Mouse (Mus musculus): ENCODE results near the gene Glrx5. TPM values are rescaled to one million over a fixed set of nuclear protein-coding genes. Genes with fewer than 3 reads are reported as not detected.

Glrx5 gene
- polyA plus RNA-seq, 1 experiment from 2014 or later: 154 TPM

DNA sequence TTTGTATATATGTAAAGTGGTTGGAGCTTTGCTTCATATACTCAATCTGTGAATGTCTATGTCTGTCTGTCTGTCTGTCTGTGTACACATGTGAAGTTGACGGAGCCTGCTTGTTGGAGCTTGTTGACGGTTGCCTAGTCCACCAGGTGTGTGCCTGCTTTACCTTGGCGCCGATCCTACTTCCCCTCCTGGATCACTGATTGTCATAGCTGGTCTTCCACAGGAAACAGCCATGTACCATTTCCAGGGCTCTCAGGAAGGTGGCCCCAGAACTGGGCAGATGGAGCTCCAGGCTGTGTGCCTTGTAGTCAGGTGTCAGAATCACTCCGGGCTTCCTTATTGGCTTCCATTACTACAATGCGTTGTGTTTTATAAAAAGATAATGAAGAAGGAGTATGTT, 54.3 kb downstream of the Glrx5 start:
- 91% methylated on average over 6 of the region's 6 CpGs for WGBS
- Histone ChIP-seq H3K27ac (ENCODE audit: low read length) (no peak overlapping the region), H3K4me3 (ENCODE audit: low read depth, low read length) (no peak overlapping the region), H3K9ac (ENCODE audit: low read depth, low read length) (no peak overlapping the region), H3K36me3 (ENCODE audit: control insufficient read depth, insufficient read depth, low read length) (no peaks in the 10 kb centered on the region), H3K9me3 (replicated peaks; ENCODE audit: control insufficient read depth, low read length, poor library complexity, severe bottlenecking) (no peaks in the 10 kb centered on the region), H3K27me3 (ENCODE audit: control insufficient read depth, insufficient read depth, low read depth, low read length) (no peaks in the 10 kb centered on the region), H3K4me1 (ENCODE audit: control insufficient read depth, insufficient read depth, low read length) (peaks cover 3% of the 10 kb centered on the region; the same call in 1 of the 2 replicates), H3K4me2 (ENCODE audit: low read length) (no peak overlapping the region)
- ATAC-seq: no peak

DNA sequence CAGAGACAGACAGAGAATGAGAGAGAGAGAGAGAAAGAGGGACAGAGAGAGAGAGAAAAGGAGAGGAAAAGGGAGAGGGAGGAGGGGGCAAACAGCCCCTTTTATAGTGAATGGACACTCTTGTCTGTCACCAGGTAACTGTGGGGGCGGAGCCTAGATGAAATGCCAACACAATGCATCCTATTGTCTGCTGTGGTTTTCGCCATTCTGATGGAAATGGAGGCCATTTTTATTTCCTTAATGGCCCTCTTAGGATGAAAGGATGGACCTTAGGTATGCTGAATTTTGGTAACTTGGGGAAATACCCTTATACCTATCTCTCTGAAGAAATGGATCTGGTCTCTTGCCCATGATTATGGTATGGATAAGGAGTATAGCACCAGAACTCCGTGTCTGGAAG, 54.9 kb downstream of the Glrx5 start:
- Histone ChIP-seq H3K36me3 (ENCODE audit: control insufficient read depth, insufficient read depth, low read length) (no peaks in the 10 kb centered on the region), H3K4me2 (ENCODE audit: low read length) (no peak overlapping the region), H3K27ac (ENCODE audit: low read length) (no peak overlapping the region), H3K9me3 (replicated peaks; ENCODE audit: control insufficient read depth, low read length, poor library complexity, severe bottlenecking) (no peaks in the 10 kb centered on the region), H3K4me1 (ENCODE audit: control insufficient read depth, insufficient read depth, low read length) (peaks cover 3% of the 10 kb centered on the region; the same call in 1 of the 2 replicates), H3K9ac (ENCODE audit: low read depth, low read length) (no peak overlapping the region), H3K4me3 (ENCODE audit: low read depth, low read length) (no peak overlapping the region), H3K27me3 (ENCODE audit: control insufficient read depth, insufficient read depth, low read depth, low read length) (no peaks in the 10 kb centered on the region)
- no peak for ATAC-seq
- 90% methylated on average over 3 of the region's 3 CpGs for WGBS

DNA sequence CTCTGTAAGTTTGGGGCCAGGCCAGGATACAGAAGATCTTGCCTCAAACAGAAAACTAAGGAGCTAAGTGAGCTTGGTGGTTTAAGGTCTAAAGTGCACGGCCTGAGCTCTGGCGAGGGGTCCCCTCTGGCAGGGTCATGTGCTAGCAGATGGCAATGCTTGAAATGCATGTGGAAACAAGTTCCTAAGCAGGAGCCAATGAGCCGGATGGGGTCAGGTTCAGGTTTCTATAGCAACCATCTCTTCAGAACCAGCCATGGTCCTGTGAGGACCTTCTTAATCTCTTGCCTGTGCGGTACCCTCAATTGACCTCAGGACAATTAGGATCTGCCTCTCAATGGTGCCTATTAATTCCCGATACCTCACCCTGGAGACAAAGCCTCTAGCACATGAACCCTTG, 56.7 kb downstream of the Glrx5 start:
- ATAC-seq: no peak
- H3K4me1 ChIP-seq (ENCODE audit: control insufficient read depth, insufficient read depth, low read length): peaks cover 18% of the 10 kb centered on the region
- no peak overlapping the region for H3K9ac ChIP-seq (ENCODE audit: low read depth, low read length)
- no peak overlapping the region for H3K4me2 ChIP-seq (ENCODE audit: low read length)
- no peak overlapping the region for H3K4me3 ChIP-seq (ENCODE audit: low read depth, low read length)
- no peaks in the 10 kb centered on the region for H3K27me3 ChIP-seq (ENCODE audit: control insufficient read depth, insufficient read depth, low read depth, low read length)
- WGBS: 17% methylated on average over 5 of the region's 5 CpGs
- H3K9me3 ChIP-seq (replicated peaks; ENCODE audit: control insufficient read depth, low read length, poor library complexity, severe bottlenecking): no peaks in the 10 kb centered on the region
- H3K27ac ChIP-seq (ENCODE audit: low read length): no peak overlapping the region
- H3K36me3 ChIP-seq (ENCODE audit: control insufficient read depth, insufficient read depth, low read length): no peaks in the 10 kb centered on the region

DNA sequence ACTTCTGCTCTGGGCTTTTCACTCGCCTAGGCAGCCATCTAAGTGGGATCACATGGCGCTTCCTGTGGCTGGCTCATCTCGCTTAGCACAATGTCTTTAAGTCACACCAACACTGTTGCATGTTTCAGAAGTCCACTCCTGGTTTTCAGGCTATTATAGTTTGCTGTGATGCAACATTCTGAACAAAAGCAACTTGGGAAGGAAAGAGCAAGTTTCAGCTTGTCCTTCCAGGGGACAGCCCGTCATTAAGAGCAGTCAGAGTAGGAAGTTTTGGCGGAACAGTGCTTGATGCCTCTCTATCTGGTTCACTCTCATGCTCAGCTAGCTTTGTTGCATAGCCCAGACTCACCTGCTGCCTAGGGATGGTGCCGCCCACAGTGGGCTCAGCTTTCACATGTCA, 59.1 kb downstream of the Glrx5 start:
- Histone ChIP-seq H3K4me2 (ENCODE audit: low read length) (no peak overlapping the region), H3K4me1 (ENCODE audit: control insufficient read depth, insufficient read depth, low read length) (peaks cover 18% of the 10 kb centered on the region), H3K27ac (ENCODE audit: low read length) (no peak overlapping the region), H3K36me3 (ENCODE audit: control insufficient read depth, insufficient read depth, low read length) (no peaks in the 10 kb centered on the region), H3K4me3 (ENCODE audit: low read depth, low read length) (no peak overlapping the region), H3K9ac (ENCODE audit: low read depth, low read length) (no peak overlapping the region), H3K9me3 (replicated peaks; ENCODE audit: control insufficient read depth, low read length, poor library complexity, severe bottlenecking) (no peaks in the 10 kb centered on the region), H3K27me3 (ENCODE audit: control insufficient read depth, insufficient read depth, low read depth, low read length) (no peaks in the 10 kb centered on the region)
- ATAC-seq: no peak
- 87% methylated on average over 6 of the region's 6 CpGs for WGBS

Small RNAs within 50 kb of the gene (microRNA-seq; reads per million reads assigned to microRNA genes)
- gene Mir3069: 5.0 reads per million, percentile 24 among the genes with 10 or more reads in this experiment

Other genes starting within 250 kb of the Glrx5 start
- 0.97 and 1.7 TPM in 2 replicates for gene Clmn, start 167.6 kb upstream of the Glrx5 start, polyA plus RNA-seq (2015; fragmentation: Nextera tagmentation; extraction: Ambion mirVana)
- gene Syne3, start 22.9 kb upstream of the Glrx5 start, polyA plus RNA-seq (2015; fragmentation: Nextera tagmentation; extraction: Ambion mirVana): 0.16 and 0.25 TPM in 2 replicates
- not detected in 2 replicates for gene Tcl1b2, start 113.3 kb downstream of the Glrx5 start, polyA plus RNA-seq (2015; fragmentation: Nextera tagmentation; extraction: Ambion mirVana)
- not detected in 2 replicates for gene Tcl1b1, start 127.0 kb downstream of the Glrx5 start, polyA plus RNA-seq (2015; fragmentation: Nextera tagmentation; extraction: Ambion mirVana)
- not detected in 2 replicates for gene Tcl1b5, start 143.7 kb downstream of the Glrx5 start, polyA plus RNA-seq (2015; fragmentation: Nextera tagmentation; extraction: Ambion mirVana)
- not detected in 2 replicates for gene Tcl1b3, start 158.4 kb downstream of the Glrx5 start, polyA plus RNA-seq (2015; fragmentation: Nextera tagmentation; extraction: Ambion mirVana)
- not detected in 2 replicates for gene Tcl1b4, start 169.3 kb downstream of the Glrx5 start, polyA plus RNA-seq (2015; fragmentation: Nextera tagmentation; extraction: Ambion mirVana)
- gene Tcl1, start 190.1 kb downstream of the Glrx5 start, polyA plus RNA-seq (2015; fragmentation: Nextera tagmentation; extraction: Ambion mirVana): not detected in 2 replicates

Data from midbrain, embryonic 16.5 days (tissue).